Mouse (Mus musculus) WW6 (cell line): ENCODE results near the gene Cilp2.

Experiments used
- DNase-seq: peaks from one replicate; pipeline ENCODE4 v3.0.0-alpha.2; 2013; ENCODE audit warnings: low read depth, low spot score

Gene Cilp2

DNA sequence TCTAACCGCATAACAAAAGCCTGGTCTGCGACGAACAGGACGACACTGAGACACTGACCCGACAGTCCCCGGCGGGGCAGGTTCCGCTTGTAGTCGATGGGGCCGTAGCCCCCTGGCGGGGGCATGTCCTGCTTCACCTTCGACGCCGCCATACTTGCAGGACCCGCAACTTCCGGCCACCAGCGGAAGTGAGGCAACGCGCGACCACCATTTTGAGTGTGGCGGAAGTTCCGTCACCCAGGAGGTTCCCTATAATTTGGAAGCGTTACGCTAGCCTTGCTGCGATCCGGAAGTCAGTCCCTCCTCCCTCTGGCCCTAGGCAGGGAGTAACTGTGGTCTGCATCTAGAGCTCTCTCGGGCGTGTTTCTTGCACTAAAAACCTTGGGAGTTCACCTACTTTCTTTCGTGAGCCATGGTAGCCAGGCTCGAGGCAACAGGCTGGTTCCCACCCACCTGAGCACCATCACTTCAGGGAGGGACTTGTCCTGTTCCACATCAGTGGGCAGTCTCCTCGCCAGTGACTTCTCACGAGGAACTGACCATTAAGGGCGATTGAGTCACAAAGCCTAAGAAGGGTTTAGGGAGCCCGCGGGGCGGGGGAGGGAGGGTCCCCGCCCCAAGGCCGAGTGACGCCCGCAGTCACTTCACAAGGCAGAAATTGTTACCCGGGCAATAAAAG, 14.1 kb upstream of the Cilp2 start:
- peak; percentile 99 for DNase-seq

DNA sequence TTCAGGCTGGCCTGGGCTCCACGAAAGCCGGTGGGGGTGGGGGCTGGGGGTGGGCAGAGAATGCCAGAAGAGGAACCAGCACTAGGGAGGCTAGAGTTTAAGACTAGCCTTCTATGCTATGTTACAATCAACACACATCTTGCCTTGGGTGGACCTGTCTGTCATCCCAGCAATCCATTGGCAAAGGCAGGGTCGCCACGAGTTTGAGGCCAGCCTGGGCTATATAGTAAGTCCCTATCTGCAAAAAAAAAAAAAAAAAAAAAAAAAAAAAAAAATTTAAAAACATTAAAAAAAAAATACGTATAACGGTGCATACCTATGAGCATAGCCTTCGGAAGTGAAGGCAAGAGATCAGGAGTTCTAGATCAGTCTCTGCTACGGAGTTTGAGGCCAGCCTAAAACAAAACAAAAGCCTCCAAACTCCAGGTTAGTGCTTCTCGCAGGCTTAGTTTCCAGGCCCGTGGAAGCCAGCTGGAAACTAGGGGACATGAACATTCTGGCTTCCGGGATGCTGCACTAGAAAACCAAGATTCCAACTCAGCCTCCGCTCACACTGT, 13.5 kb upstream of the Cilp2 start:
- DNase-seq: no peak

DNA sequence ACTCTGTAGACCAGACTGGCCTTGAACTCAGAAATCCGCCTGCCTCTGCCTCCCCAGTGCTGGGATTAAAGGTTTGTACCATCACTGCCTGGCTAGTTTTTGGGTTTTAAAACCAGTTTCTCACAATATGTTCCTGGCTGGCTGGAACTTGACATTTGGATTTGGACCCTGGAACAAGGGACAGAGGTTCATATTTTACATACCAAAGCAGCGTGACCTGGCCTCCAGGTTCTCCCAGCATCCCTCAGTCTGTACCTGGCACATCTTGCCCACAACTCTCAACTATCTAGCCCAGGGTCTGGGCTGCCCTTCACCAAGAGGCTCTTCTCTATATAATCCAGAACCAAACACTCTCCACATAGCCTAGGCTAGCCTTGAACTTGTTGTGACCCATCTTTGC, 12.4 kb upstream of the Cilp2 start:
- no peak for DNase-seq

- no peak for DNase-seq
Measured at GRCm38 (mm10) chr8:69897857-69898256, 10.4 kb upstream of the Cilp2 start.

DNA sequence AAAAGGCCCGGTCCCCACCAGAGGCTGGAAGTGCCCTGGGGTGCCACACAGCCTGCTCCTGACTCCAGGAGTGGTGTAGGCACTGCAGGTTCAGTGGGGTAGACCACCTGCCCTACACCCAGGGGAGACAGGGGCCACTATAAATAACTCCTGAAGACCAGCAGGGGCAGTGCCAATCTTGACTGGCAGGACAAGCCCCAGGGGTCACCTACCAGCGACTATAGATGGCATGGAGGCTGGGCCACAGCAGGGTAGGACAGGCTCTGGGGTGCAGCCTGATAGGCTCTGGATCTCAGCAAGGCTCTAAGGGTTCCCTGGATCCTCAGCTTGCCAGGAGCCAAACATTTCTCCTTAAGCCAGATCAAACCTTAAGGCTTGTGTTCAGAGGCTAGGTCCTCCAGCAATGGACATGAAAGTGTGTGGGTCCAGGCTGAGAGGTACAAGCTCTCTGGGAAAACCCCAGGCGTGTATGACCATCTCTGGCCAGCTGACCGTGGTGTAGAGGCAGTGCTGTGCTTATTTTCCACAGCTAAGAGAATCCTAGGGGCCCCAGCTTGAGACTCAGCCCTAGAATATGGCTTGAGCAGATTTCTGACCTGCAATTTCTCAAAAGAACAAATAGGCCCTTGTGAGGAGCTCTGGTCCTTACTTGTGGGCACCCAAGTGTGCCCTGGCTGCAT, 8.4 kb upstream of the Cilp2 start:
- DNase-seq: no peak

- no peak for DNase-seq
Measured at GRCm38 (mm10) chr8:69894836-69895332, 7.4 kb upstream of the Cilp2 start.

DNA sequence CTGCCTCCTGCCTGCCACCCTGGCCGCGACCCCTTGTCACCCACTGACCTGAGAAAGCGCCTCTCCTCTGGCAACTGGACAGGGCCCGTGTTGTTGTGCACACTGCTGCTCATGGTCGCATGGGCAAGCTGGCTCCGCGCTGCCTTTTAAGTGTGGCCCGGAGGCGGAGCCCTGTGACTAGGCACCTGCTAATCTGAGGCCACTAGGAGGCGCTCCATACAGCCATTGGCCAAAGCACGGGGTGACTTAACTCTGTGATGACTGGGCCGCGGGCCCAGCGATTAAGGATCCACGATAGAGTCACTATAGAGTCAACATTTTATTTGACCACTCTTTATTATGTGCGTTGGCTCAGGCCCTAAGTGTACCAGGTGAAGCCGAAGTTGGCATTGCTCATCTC, 6.4 kb upstream of the Cilp2 start:
- no peak for DNase-seq

GRCm38 (mm10) chr8:69890813-69891241, 3.3 kb upstream of the Cilp2 start:
- DNase-seq: no peak

GRCm38 (mm10) chr8:69888902-69889301, 1.4 kb upstream of the Cilp2 start:
- DNase-seq: no peak

- DNase-seq: no peak
Measured at GRCm38 (mm10) chr8:69888244-69888866, 868 bp upstream of the Cilp2 start.

DNA sequence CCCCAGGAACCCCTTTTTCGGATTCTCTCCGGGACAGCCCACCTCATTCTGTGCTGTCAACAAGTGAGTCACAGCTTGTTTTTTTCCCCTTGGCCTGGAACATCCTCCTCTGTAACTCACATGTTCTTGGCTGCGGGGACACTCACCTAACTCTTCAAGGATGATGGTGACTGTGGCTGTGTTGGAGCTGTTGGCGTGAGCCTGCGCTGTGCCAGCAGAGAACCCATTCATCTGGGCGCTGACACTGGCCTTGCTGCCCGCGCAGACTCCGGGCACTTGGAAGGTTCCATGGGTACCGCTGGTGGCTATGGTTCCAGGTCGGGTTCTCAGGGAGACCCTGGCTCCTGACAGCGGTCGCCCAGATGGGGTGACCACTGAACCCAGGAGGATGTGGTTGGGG, 3.3 kb downstream of the Cilp2 start:
- DNase-seq: no peak

DNA sequence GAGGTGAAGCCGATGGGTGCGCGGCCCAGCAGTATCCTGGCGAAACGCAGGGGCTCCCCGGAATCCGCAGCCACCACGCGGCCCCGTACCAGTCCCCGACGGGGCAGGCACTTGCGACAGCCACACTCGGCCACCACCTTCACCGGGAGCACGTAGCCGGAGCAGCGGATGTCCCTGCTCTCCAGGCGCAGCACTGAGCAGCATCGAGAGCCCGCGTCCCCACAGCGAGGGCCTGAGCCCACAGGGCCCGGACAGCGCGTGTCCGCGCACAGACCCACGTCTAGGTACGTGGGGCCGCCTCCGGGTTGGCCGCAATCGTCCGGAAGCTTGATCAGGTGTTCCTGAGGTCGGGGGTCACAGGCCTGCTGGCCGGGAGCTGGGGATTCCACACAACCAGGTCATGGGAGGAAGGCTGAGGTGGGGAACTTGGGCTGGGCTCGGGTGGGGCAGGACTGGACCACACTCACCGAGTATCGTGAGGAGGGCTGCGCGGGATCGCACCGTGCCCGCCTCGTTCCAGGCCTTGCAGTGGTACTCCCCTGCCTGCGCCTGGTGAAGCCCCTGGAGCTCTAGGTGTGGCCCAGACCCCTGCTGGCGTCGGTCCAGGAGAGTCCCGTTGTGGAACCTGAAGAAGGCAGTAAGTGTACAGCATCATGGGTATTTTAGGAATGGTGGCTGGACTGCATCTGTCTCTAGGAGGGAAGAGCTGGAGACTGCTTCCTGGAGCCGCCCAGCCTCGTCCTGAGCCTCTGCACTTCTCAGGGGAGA, 4.5 kb downstream of the Cilp2 start:
- DNase-seq: no peak

DNA sequence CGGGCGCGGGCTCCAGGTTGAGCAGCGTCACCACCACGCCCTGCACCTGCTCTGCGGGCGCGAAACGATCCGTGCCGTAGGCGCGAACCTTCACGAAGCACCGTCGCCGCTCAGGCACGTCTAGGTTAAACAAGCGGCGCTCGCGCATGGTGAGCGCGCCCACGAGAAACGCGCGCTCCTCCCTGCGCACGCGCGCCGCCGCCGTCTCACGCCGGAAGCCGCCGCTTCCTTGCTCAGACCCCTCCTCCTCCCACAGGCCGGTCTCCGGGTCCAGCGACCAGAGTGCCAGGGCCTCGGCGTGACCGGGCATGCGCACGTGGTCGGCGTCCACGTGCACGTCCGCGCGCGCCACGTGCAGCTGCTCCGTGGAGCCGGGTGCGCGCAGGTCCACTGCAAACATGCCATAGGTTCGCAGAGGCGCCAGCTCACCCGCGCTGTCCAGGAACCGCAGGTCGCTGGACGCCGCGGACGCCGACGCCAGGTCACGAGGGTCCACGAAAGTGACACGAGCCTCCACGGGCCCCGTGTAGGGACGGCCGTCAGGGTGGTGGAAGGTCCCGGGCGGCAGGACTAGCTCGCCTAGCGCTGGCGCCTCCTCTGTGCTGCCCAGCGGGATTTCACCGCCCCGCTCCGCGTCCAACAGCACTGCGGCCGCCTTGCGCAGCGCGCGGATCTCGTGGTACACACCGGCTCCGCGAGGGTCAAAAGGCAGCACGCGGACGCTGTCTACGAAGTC, 5.3 kb downstream of the Cilp2 start:
- DNase-seq: no peak

- DNase-seq: no peak
Measured at GRCm38 (mm10) chr8:69881261-69881865, 6.1 kb downstream of the Cilp2 start.

DNA sequence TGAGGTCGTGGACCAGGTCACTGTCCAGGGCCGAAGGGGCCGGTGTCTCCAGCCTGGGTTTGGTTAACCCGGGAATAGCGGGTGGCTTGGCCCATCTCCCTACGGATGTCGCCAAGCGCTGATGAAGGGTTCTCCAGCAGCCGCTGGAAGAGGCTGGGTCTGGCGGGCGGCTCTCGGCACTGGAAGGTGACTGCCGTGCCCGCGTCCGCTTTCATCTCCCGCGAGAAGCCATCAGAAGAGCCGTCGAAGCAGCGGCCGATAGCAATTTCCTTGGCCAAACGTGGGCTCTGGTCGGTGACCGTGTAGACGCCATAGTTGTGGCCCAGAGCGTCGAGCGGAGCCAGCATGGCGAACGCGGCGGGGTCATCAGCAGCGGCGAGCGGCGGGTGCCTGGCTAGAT, 6.6 kb downstream of the Cilp2 start:
- DNase-seq: no peak

GRCm38 (mm10) chr8:69879678-69880077, 7.8 kb downstream of the Cilp2 start:
- no peak for DNase-seq

- no peak for DNase-seq
Measured at GRCm38 (mm10) chr8:69877992-69878391, 9.5 kb downstream of the Cilp2 start.

GRCm38 (mm10) chr8:69877396-69877795, 10.1 kb downstream of the Cilp2 start:
- DNase-seq: no peak

DNA sequence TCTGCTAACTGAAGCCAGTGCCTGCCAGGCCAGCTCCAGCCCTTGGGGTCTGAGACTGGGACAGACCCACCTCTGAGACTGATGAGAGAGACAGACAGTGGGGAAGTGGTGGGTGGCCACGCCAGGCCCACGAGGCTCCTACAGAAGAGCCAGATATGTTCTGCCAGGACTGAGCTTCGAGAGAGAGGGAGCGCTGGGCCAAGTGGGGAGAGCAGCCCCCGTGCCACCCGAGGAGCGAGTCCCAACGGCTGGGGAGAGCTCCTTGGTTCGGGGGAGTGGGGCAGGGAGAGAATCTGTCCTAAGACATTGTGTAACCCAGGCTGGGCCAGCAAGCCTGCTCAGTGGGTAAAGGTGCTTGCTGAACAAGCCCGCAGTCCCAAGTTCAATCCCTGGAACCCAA, 10.5 kb downstream of the Cilp2 start:
- no peak for DNase-seq

- DNase-seq: no peak
Measured at GRCm38 (mm10) chr8:69876097-69876496, 11.4 kb downstream of the Cilp2 start.

DNA sequence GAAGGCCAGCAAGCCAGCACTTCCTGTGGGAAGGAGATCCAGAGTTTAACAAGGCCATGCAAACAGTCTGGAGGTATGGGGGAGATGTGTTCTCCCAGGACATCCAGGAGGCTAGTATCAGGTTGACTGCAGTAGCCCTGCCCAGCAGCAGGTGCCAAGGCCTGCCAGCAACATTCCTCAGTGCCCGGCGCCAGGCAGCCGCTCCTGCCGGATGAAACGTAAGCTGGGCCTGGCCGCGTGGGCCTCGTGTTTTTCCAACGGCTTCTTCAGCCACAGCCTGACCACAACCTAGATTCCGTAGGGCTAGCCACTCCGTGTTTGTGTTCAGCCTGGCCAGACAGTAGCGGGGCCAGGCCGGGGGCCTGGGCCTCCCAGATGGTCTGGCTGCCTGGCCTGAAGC, 12.8 kb downstream of the Cilp2 start:
- no peak for DNase-seq
